Mouse (Mus musculus): ENCODE results near the gene 1700018F24Rik. TPM values are rescaled to one million over a fixed set of nuclear protein-coding genes. Genes with fewer than 3 reads are reported as not detected.
"Not testable (repeated sequence)": the region's sequence is repeated elsewhere in the genome, so short reads cannot be mapped to it uniquely, and the experiment has no call there.

Gene 1700018F24Rik
- total RNA-seq (2021) = not detected
- long read RNA-seq, experiment 1 = 0 reads
- long read RNA-seq, experiment 2 = 0 reads

- not testable (repeated sequence) for DNase-seq
Observed at GRCm38 (mm10) chr5:145042690-145043089, at the start of gene 1700018F24Rik. 1700018F24Rik (plus strand) TSS chr5:145042990.

- no peak for DNase-seq
Observed at GRCm38 (mm10) chr5:144998491-144998890, 44.3 kb upstream of the 1700018F24Rik start.

GRCm38 (mm10) chr5:145003362-145003761 is 39.4 kb upstream of the 1700018F24Rik start:
- no peak for DNase-seq

DNA sequence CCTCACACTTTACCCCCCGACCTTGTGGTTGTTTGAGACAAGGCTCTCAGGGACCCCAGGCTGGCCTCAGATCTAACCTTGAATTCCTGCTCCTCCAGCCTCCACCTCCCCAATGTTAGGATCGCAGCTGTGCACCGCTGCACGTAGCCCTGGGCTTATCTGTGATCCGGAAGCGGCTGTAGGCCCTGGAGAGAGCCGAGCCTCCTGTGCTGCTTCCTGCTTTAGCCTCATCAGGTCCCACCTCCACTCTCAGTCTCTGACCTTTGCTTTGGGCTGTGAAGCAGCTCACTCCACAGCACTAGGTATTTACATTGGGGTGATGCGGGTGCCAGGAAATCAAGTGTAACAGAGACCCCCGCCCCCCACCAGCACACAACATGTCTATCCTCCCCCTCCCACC is 38.3 kb upstream of the 1700018F24Rik start:
- DNase-seq = no peak

DNA sequence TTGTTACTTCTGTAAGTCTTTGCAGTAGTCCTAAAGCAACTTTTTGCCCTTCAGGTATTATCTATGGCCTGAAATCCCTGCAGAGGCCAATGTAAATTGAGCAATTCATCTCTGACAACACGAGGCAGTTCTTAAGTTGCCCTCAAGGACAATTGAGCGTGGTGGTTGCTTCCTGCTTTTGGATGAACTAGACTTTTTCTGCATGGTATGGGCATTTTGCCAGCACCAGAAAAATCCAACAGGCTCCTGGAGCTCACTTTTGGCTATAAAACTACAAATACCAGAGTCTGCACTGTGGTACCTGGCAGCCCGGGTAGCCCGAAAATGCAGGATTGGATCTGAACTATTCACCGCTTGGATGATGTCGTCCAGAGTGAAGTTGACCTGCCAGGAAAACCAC is 37.2 kb upstream of the 1700018F24Rik start:
- no peak for DNase-seq

DNA sequence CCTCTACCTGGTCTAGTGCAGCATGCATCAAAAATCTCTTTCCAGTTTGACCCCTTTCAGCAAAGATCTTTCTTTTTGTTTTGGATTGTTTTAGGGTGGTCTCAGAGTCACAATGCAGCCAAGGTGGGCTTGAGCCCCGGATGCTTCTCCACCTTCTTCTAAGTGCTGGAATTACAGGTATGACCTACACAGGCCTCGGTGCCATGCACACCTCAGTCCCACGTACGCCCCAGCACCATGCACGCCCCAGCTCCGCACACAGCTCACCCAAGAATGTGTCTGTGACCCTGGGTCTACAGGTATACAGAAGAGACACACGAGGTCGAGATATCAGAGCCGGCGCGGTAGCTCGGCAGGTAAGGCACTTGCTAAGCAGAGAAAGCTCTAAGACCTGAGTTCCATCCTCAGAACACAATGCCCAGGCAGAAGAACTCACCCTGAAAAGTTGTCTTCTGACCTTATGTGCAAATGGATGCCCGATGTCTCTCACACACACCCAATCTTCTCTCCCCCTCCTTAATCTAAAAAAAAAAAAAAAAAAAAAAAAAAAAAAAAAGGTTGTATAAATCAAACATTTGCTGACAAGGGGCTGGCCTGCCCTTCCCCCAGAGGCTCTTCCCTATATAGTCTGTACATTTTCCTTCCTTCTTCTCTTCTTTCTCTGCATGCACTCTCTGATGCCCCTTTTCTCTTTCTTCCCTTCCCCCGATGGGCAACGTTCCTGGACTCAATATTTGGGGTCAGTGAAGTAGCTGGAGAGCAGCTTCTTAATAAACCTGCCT is 33.7 kb upstream of the 1700018F24Rik start:
- DNase-seq = no peak

GRCm38 (mm10) chr5:145014278-145014677 is 28.5 kb upstream of the 1700018F24Rik start:
- DNase-seq = no peak

DNA sequence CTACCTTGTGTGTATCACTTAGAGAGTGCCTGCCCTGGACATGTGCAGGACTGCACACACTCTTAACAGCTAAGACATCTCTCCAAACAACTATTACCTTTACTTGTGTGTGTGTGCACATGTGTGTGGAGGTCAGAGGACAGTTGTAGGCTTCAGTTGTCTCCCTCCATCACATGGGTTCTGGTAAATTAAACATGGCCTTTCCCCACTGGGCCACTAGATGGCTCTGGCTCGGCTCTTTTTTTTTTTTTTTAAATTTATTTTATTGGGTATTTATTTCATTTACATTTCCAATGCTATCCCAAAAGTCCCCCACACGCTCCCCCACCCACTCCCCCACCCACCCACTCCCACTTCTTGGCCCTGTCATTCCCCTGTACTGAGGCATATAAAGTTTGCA is 26.0 kb upstream of the 1700018F24Rik start:
- not testable (repeated sequence) for DNase-seq

GRCm38 (mm10) chr5:145020254-145020653 is 22.5 kb upstream of the 1700018F24Rik start:
- DNase-seq = not testable (repeated sequence)

- DNase-seq = not testable (repeated sequence)
Observed at GRCm38 (mm10) chr5:145020712-145021111, 22.1 kb upstream of the 1700018F24Rik start.

- not testable (repeated sequence) for DNase-seq
Observed at GRCm38 (mm10) chr5:145030476-145030875, 12.3 kb upstream of the 1700018F24Rik start.

- not testable (repeated sequence) for DNase-seq
Observed at GRCm38 (mm10) chr5:145032391-145032790, 10.4 kb upstream of the 1700018F24Rik start, which contains the start of gene Gm4871. Gm4871 (minus strand) TSS chr5:145032754.

DNA sequence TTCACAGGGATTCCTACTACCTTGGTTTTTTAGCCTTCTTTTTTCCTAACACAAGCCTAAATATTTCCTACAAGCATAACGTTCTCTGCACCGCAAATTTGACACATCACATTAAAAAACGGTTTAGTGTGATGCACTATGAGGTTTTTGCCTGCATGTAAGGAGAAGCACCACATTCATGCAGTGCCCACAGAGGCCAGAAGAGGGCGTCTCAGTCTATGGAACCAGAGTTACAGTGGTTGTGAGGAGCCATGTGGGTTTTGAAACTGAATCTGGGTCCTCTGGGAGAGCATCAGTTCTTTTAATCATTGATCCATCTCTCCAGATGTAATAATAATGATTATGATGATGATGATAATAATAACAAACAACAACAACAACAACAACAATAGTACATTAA is 1.2 kb upstream of the 1700018F24Rik start:
- no peak for DNase-seq

DNA sequence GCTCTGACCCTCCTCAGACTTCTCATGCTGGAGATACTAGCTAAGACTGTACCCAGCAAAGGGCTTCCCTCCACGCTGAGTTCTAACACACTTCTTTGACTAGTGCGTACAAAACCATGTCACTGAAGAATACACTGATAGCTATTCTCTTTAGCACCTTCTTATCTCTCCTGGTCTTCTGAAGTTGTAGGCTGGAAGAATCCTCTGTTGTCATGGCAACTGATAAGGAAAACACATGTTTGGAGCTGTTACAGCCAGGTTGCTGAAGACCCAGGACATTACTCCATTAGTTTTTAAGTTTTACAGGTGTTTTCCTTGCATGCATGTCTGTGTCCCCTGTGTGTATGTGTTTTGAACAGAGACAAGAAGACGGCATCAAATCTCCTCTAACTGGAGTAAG is 11.4 kb downstream of the 1700018F24Rik start:
- not testable (repeated sequence) for DNase-seq

DNA sequence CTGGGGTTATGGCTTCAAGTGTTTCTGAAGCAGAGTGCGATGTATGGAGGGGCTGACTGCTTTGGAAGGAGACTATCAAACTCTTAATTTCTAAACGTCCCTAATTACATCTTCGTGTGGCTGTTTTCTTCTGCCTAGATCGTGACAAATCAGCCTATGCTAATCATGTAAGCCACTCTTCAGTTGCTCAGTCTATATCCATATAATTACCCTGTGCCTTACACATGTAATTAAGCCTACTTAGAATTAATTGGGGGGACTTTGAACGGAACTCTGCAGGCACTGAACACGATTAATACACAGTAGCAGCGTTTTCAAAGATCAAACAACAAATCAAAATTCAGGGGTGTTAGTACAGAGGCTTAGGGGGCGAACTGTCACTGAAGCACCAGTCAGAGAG is 15.1 kb downstream of the 1700018F24Rik start:
- no peak for DNase-seq

GRCm38 (mm10) chr5:145058722-145059121 is 15.9 kb downstream of the 1700018F24Rik start:
- DNase-seq = no peak

- DNase-seq = no peak
Observed at GRCm38 (mm10) chr5:145059524-145059923, 16.7 kb downstream of the 1700018F24Rik start.

DNA sequence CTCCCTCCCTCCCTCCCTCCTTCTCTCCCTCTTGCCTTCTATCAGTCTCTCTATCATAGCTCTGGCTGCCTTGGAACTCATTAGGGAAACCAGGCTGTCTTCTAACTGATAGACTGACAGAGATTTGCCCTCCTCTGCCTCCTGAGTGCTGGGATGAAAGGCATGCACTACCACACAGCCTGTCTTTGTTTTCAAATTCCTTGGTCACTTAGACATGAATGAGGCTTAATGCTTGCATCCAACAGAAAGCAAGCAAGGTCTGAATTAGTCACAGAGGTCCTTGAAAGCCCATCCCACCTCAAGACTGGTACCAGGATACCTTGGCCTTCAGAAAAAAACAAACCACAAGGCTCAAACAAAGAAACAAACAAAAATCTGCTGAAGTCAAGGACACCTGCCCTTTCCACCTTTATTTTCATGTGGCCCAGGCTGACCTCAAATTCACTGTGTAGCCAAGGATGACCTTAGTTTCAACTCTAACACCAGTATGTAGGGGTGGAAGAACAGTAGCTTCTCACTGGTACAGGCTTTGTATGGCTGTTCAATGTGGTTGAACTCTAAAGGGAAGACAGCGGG is 22.1 kb downstream of the 1700018F24Rik start:
- DNase-seq = no peak

DNA sequence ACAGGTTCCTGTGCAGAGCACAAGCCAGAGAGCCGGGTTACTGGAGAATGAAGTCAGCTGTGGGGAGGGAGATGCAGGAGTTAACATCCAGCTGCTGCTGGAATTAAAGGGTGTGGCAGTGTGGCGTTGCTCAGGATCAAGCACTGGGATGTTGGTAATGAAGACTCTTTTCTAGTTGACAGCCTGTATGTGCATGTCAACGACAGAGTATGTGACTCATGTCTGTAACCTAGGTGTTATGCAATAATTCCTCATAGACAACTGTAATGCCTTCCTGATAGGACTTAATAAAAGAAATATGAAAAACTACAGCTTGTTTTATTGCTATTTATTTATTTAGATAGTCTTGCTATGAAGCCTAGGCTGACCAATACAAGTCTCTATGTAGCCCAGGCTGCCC is 26.1 kb downstream of the 1700018F24Rik start:
- no peak for DNase-seq

DNA sequence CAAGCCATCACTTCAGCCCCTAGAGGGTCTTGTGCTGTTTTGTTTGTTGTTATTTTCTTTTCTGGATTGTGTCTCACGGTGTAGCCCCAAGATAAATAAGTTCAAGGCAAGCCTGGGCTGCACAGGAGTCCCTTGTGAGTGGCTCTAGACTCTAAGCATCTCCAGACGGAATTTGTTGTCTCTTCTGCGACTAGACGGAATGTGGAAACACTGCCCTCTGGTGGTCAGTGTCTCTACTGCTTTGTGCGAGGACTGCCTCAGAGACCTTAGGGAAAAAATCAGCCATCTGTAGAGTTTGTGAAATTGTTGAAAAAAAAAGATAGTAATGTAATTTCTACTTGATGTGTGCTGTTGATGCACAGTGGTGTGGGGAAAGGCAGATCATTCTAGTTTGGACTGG is 26.9 kb downstream of the 1700018F24Rik start:
- peak; percentile 12 for DNase-seq

- no peak for DNase-seq
Observed at GRCm38 (mm10) chr5:145071342-145071741, 28.6 kb downstream of the 1700018F24Rik start.

DNA sequence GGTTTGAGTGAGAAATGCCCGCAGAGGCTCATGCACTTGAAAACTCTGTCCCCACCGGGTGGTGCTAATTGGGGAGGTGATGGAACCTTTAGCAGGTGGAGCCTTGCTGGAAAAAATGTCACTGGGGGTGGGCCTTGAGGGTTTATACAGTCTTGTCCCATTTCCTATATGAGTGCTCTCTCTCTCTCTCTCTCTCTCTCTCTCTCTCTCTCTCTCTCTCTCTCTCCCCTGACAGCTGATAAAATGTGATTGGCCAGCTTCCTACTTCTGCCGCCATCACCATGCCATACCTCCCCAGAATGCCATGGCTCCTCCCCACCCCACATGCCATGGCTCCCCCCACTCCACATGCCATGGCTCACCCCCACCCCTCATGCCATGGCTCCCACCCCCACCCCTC is 32.3 kb downstream of the 1700018F24Rik start:
- DNase-seq = no peak

DNA sequence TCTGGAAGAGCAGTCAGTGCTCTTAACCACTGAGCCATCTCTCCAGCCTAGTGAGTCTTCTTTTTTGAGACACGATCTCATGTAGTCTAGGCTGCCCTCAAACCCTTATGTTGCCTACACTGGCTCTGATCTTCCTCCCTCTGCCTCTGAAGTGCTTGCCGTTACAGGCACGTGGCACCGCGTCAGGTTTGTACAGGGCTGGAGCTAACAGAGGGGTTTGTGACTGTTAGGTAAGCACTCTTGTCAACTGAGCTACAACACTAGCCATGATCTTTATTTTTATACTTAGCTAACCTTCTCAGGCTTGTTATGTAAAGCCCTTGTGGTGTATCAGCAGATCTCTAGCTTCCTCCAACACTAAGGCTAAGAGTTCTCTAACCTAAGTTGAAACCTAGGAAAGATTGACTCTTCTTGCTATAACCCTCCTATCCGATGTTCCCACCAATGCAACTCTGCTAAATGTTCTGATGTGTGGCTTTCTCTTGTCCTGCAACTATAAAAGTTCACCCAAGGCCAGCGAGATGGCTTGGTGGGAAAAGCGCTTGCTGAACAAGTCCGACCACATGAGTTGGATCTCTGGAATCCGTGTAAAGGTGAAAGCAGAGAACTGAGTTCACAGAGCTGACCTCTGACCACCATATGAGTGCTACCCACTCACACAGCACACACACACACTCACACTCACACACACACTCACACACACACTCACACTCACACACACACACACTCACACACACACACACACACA is 39.2 kb downstream of the 1700018F24Rik start:
- DNase-seq = no peak
